Mouse (Mus musculus): ENCODE measurements at regions not wholly inside any gene's neighbourhood (a gene's known extent, or its start where the extent isn't known, plus 50 kb on each side); places are given as distances from the start of the nearest gene placed in this dataset.

DNA sequence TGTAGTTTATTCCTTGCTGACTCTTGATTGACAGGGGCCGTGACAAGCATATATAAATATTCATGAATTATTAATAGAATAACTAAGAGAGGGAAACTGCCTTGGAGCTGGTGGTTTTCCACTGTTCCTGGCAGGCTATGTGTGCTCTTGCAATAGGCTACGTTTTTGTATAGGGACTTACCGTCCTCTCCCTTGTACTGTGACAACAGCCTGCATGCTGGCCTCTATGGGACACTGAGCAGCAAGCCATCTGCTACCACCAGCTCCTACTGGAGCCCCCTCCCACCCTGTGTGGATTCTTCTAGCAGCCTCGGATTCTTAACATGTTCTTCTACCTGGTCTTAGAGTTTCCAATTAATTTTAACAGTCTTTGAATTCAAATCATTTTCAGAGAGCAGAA lies 261.6 kb upstream of the Id4 start:
- H3K4me3 ChIP-seq (ENCODE audit: control insufficient read depth, low read depth, low read length) = no peak overlapping the region
- peaks cover 2% of the 10 kb centered on the region for H3K4me1 ChIP-seq (ENCODE audit: control insufficient read depth, insufficient read depth, low read length)
- no peaks in the 10 kb centered on the region for H3K36me3 ChIP-seq (ENCODE audit: control insufficient read depth, insufficient read depth, low read length)
- TF ChIP-seq CTCF (IDR thresholded peaks at IDR 0.05; ENCODE audit: control insufficient read depth, insufficient read depth, insufficient replicate concordance, low read depth, low read length) (no peak), POLR2A (IDR thresholded peaks at IDR 0.05; ENCODE audit: control insufficient read depth, low read depth, low read length) (no peak)
- H3K27me3 ChIP-seq (ENCODE audit: control insufficient read depth, insufficient read depth, low read length) = no peaks in the 10 kb centered on the region
- no peak overlapping the region for H3K27ac ChIP-seq (ENCODE audit: control insufficient read depth, insufficient read depth, low read depth, low read length)

DNA sequence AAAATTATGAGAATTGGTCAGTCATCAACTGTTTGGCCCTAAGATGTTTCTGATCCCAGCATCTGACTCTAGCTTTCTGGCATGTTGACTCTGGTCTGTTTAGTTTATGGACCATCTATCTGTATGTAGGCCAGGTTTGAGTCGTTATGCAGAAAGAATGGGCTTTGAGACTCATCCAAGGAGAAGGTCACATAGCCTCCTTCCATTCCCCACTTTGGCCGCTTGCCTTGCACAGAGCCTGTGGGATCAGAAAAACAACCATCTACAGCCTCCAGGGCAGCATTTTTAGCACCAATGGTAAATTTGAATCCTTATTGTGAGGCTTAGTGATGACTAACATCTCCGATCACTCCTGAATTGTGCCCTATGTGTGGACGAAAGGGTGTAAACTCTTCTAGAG lies 257.9 kb upstream of the Id4 start:
- Histone ChIP-seq H3K27ac (ENCODE audit: control insufficient read depth, insufficient read depth, low read depth, low read length) (no peak overlapping the region), H3K4me3 (ENCODE audit: control insufficient read depth, low read depth, low read length) (no peak overlapping the region), H3K4me1 (ENCODE audit: control insufficient read depth, insufficient read depth, low read length) (peaks cover 2% of the 10 kb centered on the region), H3K27me3 (ENCODE audit: control insufficient read depth, insufficient read depth, low read length) (no peaks in the 10 kb centered on the region), H3K36me3 (ENCODE audit: control insufficient read depth, insufficient read depth, low read length) (no peaks in the 10 kb centered on the region)
- TF ChIP-seq CTCF (IDR thresholded peaks at IDR 0.05; ENCODE audit: control insufficient read depth, insufficient read depth, insufficient replicate concordance, low read depth, low read length) = no peak
- no peak for TF ChIP-seq POLR2A (IDR thresholded peaks at IDR 0.05; ENCODE audit: control insufficient read depth, low read depth, low read length)

DNA sequence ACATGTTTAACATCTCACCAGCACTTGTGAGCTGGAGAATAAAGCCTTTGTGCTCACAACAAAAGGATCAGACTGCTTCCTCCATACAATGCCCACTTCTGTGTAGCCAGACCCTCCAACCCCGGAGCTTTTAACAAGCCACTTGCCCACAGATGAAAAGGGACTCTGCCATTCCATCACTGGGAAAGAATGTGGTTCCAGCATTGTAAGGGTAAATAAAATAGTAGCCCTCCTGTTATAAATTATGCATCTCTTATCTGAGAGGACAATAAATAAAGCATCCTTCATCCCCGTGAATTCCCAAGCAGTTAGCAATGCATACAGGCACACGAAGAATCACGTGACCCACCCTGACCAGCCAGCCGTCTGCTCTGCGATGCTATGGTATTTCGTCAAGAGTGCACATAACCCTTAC lies 247.7 kb upstream of the Id4 start:
- TF ChIP-seq POLR2A (IDR thresholded peaks at IDR 0.05; ENCODE audit: control insufficient read depth, low read depth, low read length) (no peak), CTCF (IDR thresholded peaks at IDR 0.05; ENCODE audit: control insufficient read depth, insufficient read depth, insufficient replicate concordance, low read depth, low read length) (no peak)
- Histone ChIP-seq H3K4me3 (ENCODE audit: control insufficient read depth, low read depth, low read length) (no peak overlapping the region), H3K36me3 (ENCODE audit: control insufficient read depth, insufficient read depth, low read length) (no peaks in the 10 kb centered on the region), H3K4me1 (ENCODE audit: control insufficient read depth, insufficient read depth, low read length) (peaks cover 4% of the 10 kb centered on the region), H3K27ac (ENCODE audit: control insufficient read depth, insufficient read depth, low read depth, low read length) (no peak overlapping the region), H3K27me3 (ENCODE audit: control insufficient read depth, insufficient read depth, low read length) (no peaks in the 10 kb centered on the region)

DNA sequence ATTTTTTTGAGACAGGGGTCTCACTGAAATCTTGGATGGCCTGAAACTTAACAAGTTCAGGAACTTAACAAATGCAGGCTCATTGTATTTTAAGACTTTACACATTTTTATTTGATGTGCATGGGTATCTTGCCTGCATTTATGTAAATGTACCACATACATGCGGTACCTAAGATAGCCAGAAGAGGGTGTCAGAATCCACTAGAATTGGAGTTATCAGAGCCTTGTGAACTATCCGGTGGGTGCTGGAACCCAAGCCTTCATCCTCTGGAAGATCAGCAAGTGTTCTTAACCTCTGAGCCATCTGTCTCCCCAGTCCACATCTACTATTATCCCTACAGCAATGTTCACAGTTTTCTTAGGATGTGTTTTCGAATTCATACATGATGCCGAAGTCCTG lies 245.7 kb upstream of the Id4 start:
- Histone ChIP-seq H3K4me3 (ENCODE audit: control insufficient read depth, low read depth, low read length) (no peak overlapping the region), H3K4me1 (ENCODE audit: control insufficient read depth, insufficient read depth, low read length) (peaks cover 5% of the 10 kb centered on the region), H3K27ac (ENCODE audit: control insufficient read depth, insufficient read depth, low read depth, low read length) (no peak overlapping the region), H3K27me3 (ENCODE audit: control insufficient read depth, insufficient read depth, low read length) (no peaks in the 10 kb centered on the region), H3K36me3 (ENCODE audit: control insufficient read depth, insufficient read depth, low read length) (no peaks in the 10 kb centered on the region)
- TF ChIP-seq CTCF (IDR thresholded peaks at IDR 0.05; ENCODE audit: control insufficient read depth, insufficient read depth, insufficient replicate concordance, low read depth, low read length) (no peak), POLR2A (IDR thresholded peaks at IDR 0.05; ENCODE audit: control insufficient read depth, low read depth, low read length) (no peak)

DNA sequence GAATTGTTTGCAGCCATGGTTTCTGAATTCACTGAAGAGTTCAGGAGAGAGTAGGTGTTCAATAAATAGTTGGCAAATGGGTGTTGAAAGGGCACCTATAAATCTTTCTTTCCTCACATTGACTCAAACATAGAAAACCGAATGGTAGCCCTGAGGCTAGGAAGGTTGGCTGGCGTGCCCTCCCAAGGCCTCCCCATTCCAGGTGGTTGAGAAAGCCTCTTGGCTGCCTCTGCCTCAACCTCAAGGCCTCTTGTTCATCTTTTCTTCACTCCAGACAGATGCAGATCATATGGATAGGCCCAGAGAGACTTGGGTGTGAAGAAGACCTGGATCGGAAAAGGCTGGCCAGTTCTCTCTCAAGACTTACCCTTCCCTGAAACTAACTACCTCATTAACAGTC lies 245.0 kb upstream of the Id4 start:
- no peak overlapping the region for H3K4me3 ChIP-seq (ENCODE audit: control insufficient read depth, low read depth, low read length)
- H3K36me3 ChIP-seq (ENCODE audit: control insufficient read depth, insufficient read depth, low read length) = no peaks in the 10 kb centered on the region
- peaks cover 5% of the 10 kb centered on the region for H3K4me1 ChIP-seq (ENCODE audit: control insufficient read depth, insufficient read depth, low read length)
- H3K27ac ChIP-seq (ENCODE audit: control insufficient read depth, insufficient read depth, low read depth, low read length) = no peak overlapping the region
- H3K27me3 ChIP-seq (ENCODE audit: control insufficient read depth, insufficient read depth, low read length) = no peaks in the 10 kb centered on the region
- no peak for TF ChIP-seq POLR2A (IDR thresholded peaks at IDR 0.05; ENCODE audit: control insufficient read depth, low read depth, low read length)
- TF ChIP-seq CTCF (IDR thresholded peaks at IDR 0.05; ENCODE audit: control insufficient read depth, insufficient read depth, insufficient replicate concordance, low read depth, low read length) = no peak

DNA sequence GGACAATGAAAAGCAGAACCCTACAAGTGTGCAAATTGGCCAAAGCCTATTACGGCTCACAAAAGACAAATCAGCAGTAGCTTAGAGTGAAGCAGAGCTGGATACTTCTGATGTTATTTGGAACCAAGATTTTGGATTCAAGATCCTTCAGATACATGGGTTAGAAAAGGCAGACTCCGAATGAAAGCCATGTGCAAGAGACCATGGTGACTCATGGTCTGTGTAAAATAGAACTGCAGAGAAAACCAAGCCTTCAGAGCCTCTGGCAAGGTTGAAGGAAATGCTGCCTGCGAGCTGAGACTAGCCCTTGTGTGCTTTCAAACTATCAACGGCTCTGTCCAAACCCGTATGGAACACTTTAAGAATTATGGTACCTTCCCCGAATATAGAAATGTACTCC lies 244.4 kb upstream of the Id4 start:
- H3K36me3 ChIP-seq (ENCODE audit: control insufficient read depth, insufficient read depth, low read length) = no peaks in the 10 kb centered on the region
- peaks cover 5% of the 10 kb centered on the region for H3K4me1 ChIP-seq (ENCODE audit: control insufficient read depth, insufficient read depth, low read length)
- no peak for TF ChIP-seq POLR2A (IDR thresholded peaks at IDR 0.05; ENCODE audit: control insufficient read depth, low read depth, low read length)
- TF ChIP-seq CTCF (IDR thresholded peaks at IDR 0.05; ENCODE audit: control insufficient read depth, insufficient read depth, insufficient replicate concordance, low read depth, low read length) = no peak
- H3K27me3 ChIP-seq (ENCODE audit: control insufficient read depth, insufficient read depth, low read length) = no peaks in the 10 kb centered on the region
- no peak overlapping the region for H3K4me3 ChIP-seq (ENCODE audit: control insufficient read depth, low read depth, low read length)
- no peak overlapping the region for H3K27ac ChIP-seq (ENCODE audit: control insufficient read depth, insufficient read depth, low read depth, low read length)

DNA sequence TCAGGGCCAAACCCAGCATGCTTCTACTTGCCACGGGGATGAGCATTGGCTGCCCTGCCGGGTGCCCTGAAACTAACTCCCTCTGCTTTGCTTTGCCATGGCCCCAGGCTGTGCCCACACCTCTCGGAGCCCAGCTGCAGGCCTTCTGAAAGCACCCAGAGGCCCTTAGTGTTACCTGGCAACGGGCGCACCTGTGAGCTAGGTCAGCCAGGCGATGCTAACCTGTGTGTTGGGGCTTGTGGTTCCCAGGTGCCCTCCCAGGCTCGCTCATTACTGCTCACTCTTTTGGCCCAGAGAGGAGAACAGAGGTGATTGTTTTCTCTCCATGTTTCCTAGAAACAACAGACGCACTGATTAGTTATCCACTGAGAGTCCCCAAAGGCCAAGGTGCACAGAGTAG lies 243.4 kb upstream of the Id4 start:
- Histone ChIP-seq H3K4me3 (ENCODE audit: control insufficient read depth, low read depth, low read length) (no peak overlapping the region), H3K27me3 (ENCODE audit: control insufficient read depth, insufficient read depth, low read length) (no peaks in the 10 kb centered on the region), H3K36me3 (ENCODE audit: control insufficient read depth, insufficient read depth, low read length) (no peaks in the 10 kb centered on the region), H3K4me1 (ENCODE audit: control insufficient read depth, insufficient read depth, low read length) (peaks cover 5% of the 10 kb centered on the region), H3K27ac (ENCODE audit: control insufficient read depth, insufficient read depth, low read depth, low read length) (no peak overlapping the region)
- TF ChIP-seq POLR2A (IDR thresholded peaks at IDR 0.05; ENCODE audit: control insufficient read depth, low read depth, low read length) (no peak), CTCF (IDR thresholded peaks at IDR 0.05; ENCODE audit: control insufficient read depth, insufficient read depth, insufficient replicate concordance, low read depth, low read length) (no peak)

DNA sequence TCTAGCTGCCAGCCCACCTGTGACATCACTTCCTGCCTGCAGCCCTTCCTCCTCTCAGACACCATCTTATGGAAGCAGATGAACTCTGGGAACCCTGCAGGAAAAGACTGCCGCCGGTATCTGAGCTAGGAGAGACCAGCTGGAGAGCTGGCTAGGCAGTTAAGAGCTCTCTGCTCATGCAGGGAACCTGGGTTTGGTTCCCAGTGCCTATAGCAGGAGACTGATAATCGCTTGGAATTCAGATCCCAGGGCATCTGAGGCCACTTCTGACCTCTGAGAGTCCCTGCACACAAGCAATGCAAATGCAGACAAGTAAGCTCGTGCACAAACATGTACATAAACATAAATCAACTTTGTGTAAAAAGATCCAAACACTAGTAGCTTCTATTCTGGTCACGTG lies 242.4 kb upstream of the Id4 start:
- peaks cover 5% of the 10 kb centered on the region for H3K4me1 ChIP-seq (ENCODE audit: control insufficient read depth, insufficient read depth, low read length)
- no peaks in the 10 kb centered on the region for H3K36me3 ChIP-seq (ENCODE audit: control insufficient read depth, insufficient read depth, low read length)
- no peaks in the 10 kb centered on the region for H3K27me3 ChIP-seq (ENCODE audit: control insufficient read depth, insufficient read depth, low read length)
- no peak for TF ChIP-seq CTCF (IDR thresholded peaks at IDR 0.05; ENCODE audit: control insufficient read depth, insufficient read depth, insufficient replicate concordance, low read depth, low read length)
- TF ChIP-seq POLR2A (IDR thresholded peaks at IDR 0.05; ENCODE audit: control insufficient read depth, low read depth, low read length) = no peak
- no peak overlapping the region for H3K27ac ChIP-seq (ENCODE audit: control insufficient read depth, insufficient read depth, low read depth, low read length)
- no peak overlapping the region for H3K4me3 ChIP-seq (ENCODE audit: control insufficient read depth, low read depth, low read length)
